Mouse (Mus musculus): ENCODE data around the gene Gucy2d. TPM values are rescaled to one million over a fixed set of nuclear protein-coding genes. Genes with fewer than 3 reads are reported as not detected.

Gucy2d gene
- polyA plus RNA-seq, 1 experiment from 2014 or later = 0.12 TPM

DNA sequence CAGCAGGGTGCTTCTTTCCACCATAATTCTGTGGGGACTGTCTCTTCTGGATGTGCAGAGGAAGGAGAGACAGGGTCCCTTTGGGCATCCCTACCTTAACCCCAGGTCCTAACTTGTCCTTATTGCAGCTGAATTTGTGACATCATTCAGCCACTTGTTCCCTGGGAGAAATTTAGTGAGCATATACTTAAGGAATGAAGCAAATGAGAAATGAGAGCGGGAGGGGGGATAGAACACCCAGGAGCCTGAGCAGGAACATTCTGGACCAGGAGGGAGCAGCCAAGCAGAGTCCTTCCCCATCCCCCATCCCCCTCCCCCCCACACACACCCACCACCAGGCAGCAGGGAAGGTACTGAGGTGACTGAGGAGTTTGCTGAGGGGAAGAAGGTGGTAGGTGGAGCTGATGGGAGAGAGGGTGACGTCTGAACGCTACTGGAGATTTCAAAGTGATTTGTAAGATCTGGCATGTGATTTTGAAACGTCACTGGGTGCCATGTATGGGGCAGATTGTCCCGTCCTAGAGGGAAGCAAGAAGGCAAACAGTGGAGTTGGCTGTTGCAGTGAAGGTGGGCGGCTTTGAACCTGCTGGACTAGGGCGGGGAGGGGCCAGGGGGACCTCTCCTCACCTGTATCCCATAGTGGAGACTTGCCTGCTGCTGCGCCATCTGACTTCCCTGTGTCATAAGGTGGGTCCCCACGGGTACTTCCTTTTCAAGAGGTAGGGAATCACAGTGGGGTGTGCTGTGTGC, 51.4 kb downstream of the Gucy2d start:
- no peak overlapping the region for H3K27ac ChIP-seq (ENCODE audit: low read length)
- no peaks in the 10 kb centered on the region for H3K9me3 ChIP-seq (replicated peaks; ENCODE audit: control insufficient read depth, low read length)
- peak overlapping the region; percentile 7; the same call in 1 of the 2 replicates for H3K9ac ChIP-seq (ENCODE audit: low read length)
- WGBS = 62% methylated on average over 9 of the region's 9 CpGs
- no peak for ATAC-seq (ENCODE audit: insufficient read depth, low FRiP score)
- peaks cover 1% of the 10 kb centered on the region for H3K4me1 ChIP-seq (ENCODE audit: control insufficient read depth, insufficient read depth, low read length)
- peak overlapping the region; percentile 86 for H3K4me2 ChIP-seq (ENCODE audit: low read depth, low read length)
- peak overlapping the region; percentile 62 for H3K4me3 ChIP-seq (replicated peaks; ENCODE audit: low read length)
- no peaks in the 10 kb centered on the region for H3K27me3 ChIP-seq (ENCODE audit: control insufficient read depth, insufficient read depth, low read length)
- no peaks in the 10 kb centered on the region for H3K36me3 ChIP-seq (ENCODE audit: control insufficient read depth, insufficient read depth, low read length)

DNA sequence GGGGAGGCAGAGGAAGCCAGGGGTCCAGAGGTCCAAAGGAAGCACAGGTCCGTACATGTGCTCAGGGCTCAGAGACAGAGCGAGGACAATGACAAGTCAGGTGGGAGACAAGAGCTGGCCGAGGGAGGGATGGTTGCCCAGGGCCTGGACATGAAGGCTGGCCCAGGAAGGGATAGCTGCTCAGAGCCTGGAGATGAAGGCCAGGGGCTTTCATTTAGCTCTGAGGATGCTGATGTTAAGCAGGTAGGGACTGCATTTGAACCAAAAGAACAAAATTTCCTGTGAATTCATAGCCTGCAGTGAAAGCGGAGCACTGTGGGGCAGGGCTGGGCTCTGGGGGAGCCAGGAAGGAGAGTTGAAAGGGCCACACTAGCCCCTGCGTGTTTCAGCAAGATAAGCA, 52.1 kb downstream of the Gucy2d start:
- Histone ChIP-seq H3K4me1 (ENCODE audit: control insufficient read depth, insufficient read depth, low read length) (no peaks in the 10 kb centered on the region), H3K27me3 (ENCODE audit: control insufficient read depth, insufficient read depth, low read length) (no peaks in the 10 kb centered on the region), H3K4me3 (replicated peaks; ENCODE audit: low read length) (peak overlapping the region; percentile 62), H3K9ac (ENCODE audit: low read length) (peak overlapping the region; percentile 7; the same call in 1 of the 2 replicates), H3K4me2 (ENCODE audit: low read depth, low read length) (peak overlapping the region; percentile 86), H3K36me3 (ENCODE audit: control insufficient read depth, insufficient read depth, low read length) (no peaks in the 10 kb centered on the region), H3K27ac (ENCODE audit: low read length) (no peak overlapping the region), H3K9me3 (replicated peaks; ENCODE audit: control insufficient read depth, low read length) (no peaks in the 10 kb centered on the region)
- no peak for ATAC-seq (ENCODE audit: insufficient read depth, low FRiP score)
- WGBS = 71% methylated on average over 5 of the region's 5 CpGs

DNA sequence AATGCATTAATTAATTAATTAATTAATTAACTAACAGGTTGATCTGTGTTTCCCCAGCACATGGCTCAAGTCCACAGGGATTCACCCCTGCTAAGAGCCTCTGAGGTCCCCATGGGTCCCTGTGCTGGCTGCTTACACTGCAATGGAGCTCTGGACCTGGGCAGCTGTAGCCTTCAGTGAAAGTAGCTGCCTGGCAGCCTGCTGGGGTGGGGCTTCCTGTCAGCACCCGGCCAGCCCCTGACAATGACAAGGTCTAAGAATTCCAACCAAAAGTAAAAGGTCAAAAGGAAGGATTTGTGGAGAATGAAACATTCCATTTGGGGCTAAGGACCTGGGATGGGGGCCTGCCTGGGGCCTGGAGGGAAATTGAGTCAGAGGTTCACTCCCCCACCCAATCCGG, 53.1 kb downstream of the Gucy2d start:
- no peak overlapping the region for H3K4me3 ChIP-seq (replicated peaks; ENCODE audit: low read length)
- no peak overlapping the region for H3K27ac ChIP-seq (ENCODE audit: low read length)
- H3K36me3 ChIP-seq (ENCODE audit: control insufficient read depth, insufficient read depth, low read length) = no peaks in the 10 kb centered on the region
- no peak overlapping the region for H3K9ac ChIP-seq (ENCODE audit: low read length)
- 56% methylated on average over 2 of the region's 2 CpGs for WGBS
- no peaks in the 10 kb centered on the region for H3K9me3 ChIP-seq (replicated peaks; ENCODE audit: control insufficient read depth, low read length)
- H3K4me2 ChIP-seq (ENCODE audit: low read depth, low read length) = no peak overlapping the region
- ATAC-seq (ENCODE audit: insufficient read depth, low FRiP score) = no peak
- H3K4me1 ChIP-seq (ENCODE audit: control insufficient read depth, insufficient read depth, low read length) = no peaks in the 10 kb centered on the region
- no peaks in the 10 kb centered on the region for H3K27me3 ChIP-seq (ENCODE audit: control insufficient read depth, insufficient read depth, low read length)

DNA sequence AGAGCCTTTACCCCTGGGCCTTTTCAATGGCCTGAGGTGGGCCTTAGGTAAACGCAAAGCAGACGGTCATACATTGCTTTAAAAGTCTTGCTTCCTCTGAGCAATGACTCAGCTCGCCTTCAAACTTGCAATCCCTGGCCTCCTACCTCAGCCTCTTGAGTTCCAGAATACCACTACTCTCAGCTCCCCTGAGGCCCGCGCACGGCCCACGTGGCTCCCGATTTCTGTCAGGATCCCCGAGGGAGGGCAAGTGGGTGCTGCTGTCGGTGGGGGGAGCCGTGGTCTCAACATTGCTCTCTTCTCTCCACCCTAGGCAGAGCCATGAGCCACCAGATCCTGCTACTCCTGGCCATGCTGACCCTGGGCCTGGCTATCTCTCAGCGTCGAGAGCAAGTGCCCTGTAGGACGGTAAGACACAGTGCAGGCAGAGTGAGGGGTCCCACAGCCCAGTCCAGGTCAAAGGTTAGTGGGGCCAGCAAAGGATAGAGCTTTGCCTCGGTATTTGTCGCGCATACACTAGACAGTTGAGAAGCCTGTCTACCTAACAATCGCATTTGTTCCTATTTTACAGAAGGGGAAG, 53.8 kb downstream of the Gucy2d start:
- H3K36me3 ChIP-seq (ENCODE audit: control insufficient read depth, insufficient read depth, low read length) = no peaks in the 10 kb centered on the region
- WGBS = 59% methylated on average over 18 of the region's 18 CpGs
- no peaks in the 10 kb centered on the region for H3K4me1 ChIP-seq (ENCODE audit: control insufficient read depth, insufficient read depth, low read length)
- no peak overlapping the region for H3K4me3 ChIP-seq (replicated peaks; ENCODE audit: low read length)
- no peak overlapping the region for H3K27ac ChIP-seq (ENCODE audit: low read length)
- H3K9ac ChIP-seq (ENCODE audit: low read length) = no peak overlapping the region
- H3K9me3 ChIP-seq (replicated peaks; ENCODE audit: control insufficient read depth, low read length) = no peaks in the 10 kb centered on the region
- no peaks in the 10 kb centered on the region for H3K27me3 ChIP-seq (ENCODE audit: control insufficient read depth, insufficient read depth, low read length)
- no peak overlapping the region for H3K4me2 ChIP-seq (ENCODE audit: low read depth, low read length)
- no peak for ATAC-seq (ENCODE audit: insufficient read depth, low FRiP score)

DNA sequence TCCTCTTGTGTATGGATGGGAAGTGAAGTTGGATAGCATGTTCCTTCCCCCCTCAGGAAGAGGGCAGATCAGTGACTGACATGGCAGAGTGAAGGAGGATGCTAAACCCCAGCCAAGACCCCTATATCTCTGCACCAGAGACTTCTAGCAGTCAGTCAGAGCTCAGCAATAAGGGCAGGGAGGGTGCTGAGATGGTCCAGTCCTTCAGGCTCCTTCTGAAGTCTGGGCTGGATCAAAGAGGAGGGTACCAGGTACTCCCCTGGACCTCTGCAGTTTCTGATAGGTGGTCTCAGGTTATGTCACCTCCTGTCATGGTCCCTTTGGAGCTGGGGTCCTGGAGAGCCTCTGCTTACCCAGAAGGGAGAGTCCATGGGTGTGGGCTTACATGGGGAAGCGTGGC, 55.4 kb downstream of the Gucy2d start:
- Histone ChIP-seq H3K9me3 (replicated peaks; ENCODE audit: control insufficient read depth, low read length) (no peaks in the 10 kb centered on the region), H3K9ac (ENCODE audit: low read length) (no peak overlapping the region), H3K4me2 (ENCODE audit: low read depth, low read length) (no peak overlapping the region), H3K4me1 (ENCODE audit: control insufficient read depth, insufficient read depth, low read length) (peaks cover 7% of the 10 kb centered on the region), H3K4me3 (replicated peaks; ENCODE audit: low read length) (no peak overlapping the region), H3K27me3 (ENCODE audit: control insufficient read depth, insufficient read depth, low read length) (no peaks in the 10 kb centered on the region), H3K27ac (ENCODE audit: low read length) (no peak overlapping the region), H3K36me3 (ENCODE audit: control insufficient read depth, insufficient read depth, low read length) (no peaks in the 10 kb centered on the region)
- 75% methylated on average over 1 of the region's 1 CpGs for WGBS
- ATAC-seq (ENCODE audit: insufficient read depth, low FRiP score) = no peak

DNA sequence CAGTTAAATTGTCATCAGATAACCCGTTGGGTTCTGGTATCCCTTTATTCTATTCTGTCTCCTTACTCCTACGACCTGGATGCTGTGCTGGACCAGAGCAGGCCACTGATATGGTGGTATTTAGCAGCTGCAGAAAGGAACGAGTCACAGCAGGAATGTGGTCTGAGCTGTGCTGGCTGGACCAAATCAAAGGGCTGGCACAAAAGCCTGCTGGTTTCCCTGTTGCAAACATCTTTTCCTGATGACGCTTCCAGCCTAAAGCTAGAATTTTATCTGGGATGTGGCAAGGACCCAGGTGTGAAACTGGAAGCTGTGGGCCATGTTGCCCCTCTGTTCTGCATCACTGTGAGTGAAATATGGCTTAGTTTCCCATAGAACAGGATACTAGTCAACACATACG, 57.2 kb downstream of the Gucy2d start:
- Histone ChIP-seq H3K27ac (ENCODE audit: low read length) (no peak overlapping the region), H3K9ac (ENCODE audit: low read length) (no peak overlapping the region), H3K4me2 (ENCODE audit: low read depth, low read length) (no peak overlapping the region), H3K27me3 (ENCODE audit: control insufficient read depth, insufficient read depth, low read length) (no peaks in the 10 kb centered on the region), H3K4me3 (replicated peaks; ENCODE audit: low read length) (no peak overlapping the region), H3K4me1 (ENCODE audit: control insufficient read depth, insufficient read depth, low read length) (peaks cover 13% of the 10 kb centered on the region), H3K9me3 (replicated peaks; ENCODE audit: control insufficient read depth, low read length) (no peaks in the 10 kb centered on the region), H3K36me3 (ENCODE audit: control insufficient read depth, insufficient read depth, low read length) (no peaks in the 10 kb centered on the region)
- WGBS = 66% methylated on average over 5 of the region's 5 CpGs
- no peak for ATAC-seq (ENCODE audit: insufficient read depth, low FRiP score)

DNA sequence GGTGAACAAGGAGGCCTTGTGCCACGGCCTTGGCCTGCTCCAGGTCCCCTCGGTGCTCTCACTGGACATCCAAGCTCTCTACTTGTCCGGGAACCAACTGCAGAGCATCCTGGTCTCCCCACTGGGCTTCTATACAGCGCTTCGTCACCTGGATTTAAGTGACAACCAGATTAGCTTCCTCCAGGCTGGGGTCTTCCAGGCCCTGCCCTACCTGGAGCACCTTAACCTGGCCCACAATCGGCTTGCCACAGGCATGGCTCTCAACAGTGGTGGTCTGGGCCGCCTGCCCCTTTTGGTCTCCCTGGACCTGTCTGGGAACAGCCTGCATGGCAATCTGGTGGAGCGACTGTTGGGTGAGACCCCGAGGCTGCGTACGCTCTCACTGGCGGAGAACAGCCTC, 57.9 kb downstream of the Gucy2d start:
- Histone ChIP-seq H3K9me3 (replicated peaks; ENCODE audit: control insufficient read depth, low read length) (no peaks in the 10 kb centered on the region), H3K36me3 (ENCODE audit: control insufficient read depth, insufficient read depth, low read length) (no peaks in the 10 kb centered on the region), H3K27me3 (ENCODE audit: control insufficient read depth, insufficient read depth, low read length) (no peaks in the 10 kb centered on the region), H3K27ac (ENCODE audit: low read length) (no peak overlapping the region), H3K4me1 (ENCODE audit: control insufficient read depth, insufficient read depth, low read length) (peaks cover 19% of the 10 kb centered on the region), H3K9ac (ENCODE audit: low read length) (no peak overlapping the region), H3K4me3 (replicated peaks; ENCODE audit: low read length) (no peak overlapping the region), H3K4me2 (ENCODE audit: low read depth, low read length) (no peak overlapping the region)
- no peak for ATAC-seq (ENCODE audit: insufficient read depth, low FRiP score)
- WGBS = 90% methylated on average over 12 of the region's 12 CpGs

DNA sequence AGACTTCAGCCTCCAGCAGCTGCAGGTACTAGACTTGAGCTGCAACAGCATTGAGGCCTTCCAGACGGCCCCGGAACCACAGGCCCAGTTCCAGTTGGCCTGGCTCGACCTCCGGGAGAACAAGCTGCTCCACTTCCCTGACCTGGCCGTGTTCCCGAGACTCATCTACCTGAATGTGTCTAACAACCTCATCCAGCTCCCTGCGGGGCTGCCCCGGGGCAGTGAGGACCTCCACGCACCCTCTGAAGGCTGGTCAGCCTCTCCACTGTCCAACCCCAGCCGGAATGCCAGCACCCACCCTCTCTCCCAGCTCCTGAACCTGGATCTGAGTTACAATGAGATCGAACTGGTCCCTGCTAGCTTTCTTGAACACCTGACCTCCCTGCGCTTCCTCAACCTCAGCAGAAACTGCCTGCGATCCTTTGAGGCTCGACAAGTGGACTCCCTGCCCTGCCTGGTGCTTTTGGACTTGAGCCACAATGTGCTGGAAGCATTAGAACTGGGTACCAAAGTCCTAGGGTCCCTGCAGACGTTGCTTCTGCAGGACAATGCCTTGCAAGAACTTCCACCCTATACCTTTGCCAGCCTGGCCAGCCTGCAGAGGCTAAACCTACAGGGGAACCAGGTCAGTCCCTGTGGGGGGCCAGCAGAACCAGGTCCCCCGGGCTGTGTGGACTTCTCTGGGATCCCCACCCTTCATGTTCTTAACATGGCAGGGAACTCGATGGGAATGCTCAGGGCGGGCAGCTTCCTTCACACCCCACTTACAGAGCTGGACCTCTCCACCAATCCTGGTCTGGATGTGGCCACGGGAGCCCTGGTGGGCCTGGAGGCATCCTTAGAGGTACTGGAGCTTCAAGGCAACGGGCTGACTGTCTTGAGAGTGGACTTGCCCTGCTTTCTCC, 58.7 kb downstream of the Gucy2d start:
- no peak overlapping the region for H3K9ac ChIP-seq (ENCODE audit: low read length)
- no peaks in the 10 kb centered on the region for H3K36me3 ChIP-seq (ENCODE audit: control insufficient read depth, insufficient read depth, low read length)
- H3K27ac ChIP-seq (ENCODE audit: low read length) = no peak overlapping the region
- H3K27me3 ChIP-seq (ENCODE audit: control insufficient read depth, insufficient read depth, low read length) = no peaks in the 10 kb centered on the region
- ATAC-seq (ENCODE audit: insufficient read depth, low FRiP score) = no peak
- H3K4me1 ChIP-seq (ENCODE audit: control insufficient read depth, insufficient read depth, low read length) = peaks cover 22% of the 10 kb centered on the region
- no peak overlapping the region for H3K4me2 ChIP-seq (ENCODE audit: low read depth, low read length)
- 78% methylated on average over 20 of the region's 20 CpGs for WGBS
- H3K9me3 ChIP-seq (replicated peaks; ENCODE audit: control insufficient read depth, low read length) = no peaks in the 10 kb centered on the region
- H3K4me3 ChIP-seq (replicated peaks; ENCODE audit: low read length) = no peak overlapping the region
